Mouse (Mus musculus) heart, adult 18-20 months (tissue): ENCODE measurements around the gene Zfp981. TPM values are rescaled to one million over a fixed set of nuclear protein-coding genes. Genes with fewer than 3 reads are reported as not detected.
"Not testable (repeated sequence)": the region's sequence is repeated elsewhere in the genome, so short reads cannot be mapped to it uniquely, and the experiment has no call there.

Source experiments
- DNase-seq, 2 experiments: peaks; one replicate each; pipeline ENCODE4 v3.0.0; 2021 to 2022; ENCODE audit warnings: mixed read lengths in 1 of 2
- total RNA-seq, 2 experiments: library from RNA; stranded (reverse); gene quantifications; 2 replicates each; pipeline ENCODE4 v1.2.3; 2021

Gene Zfp981
- total RNA-seq, 2 experiments from 2014 or later: 0.67 to 1.3 TPM

- not testable (repeated sequence) for DNase-seq
Measured at GRCm38 (mm10) chr4:146485183-146485939, 16.5 kb upstream of the Zfp981 start.

GRCm38 (mm10) chr4:146486753-146487152 is 15.1 kb upstream of the Zfp981 start:
- not testable (repeated sequence) for DNase-seq

GRCm38 (mm10) chr4:146489196-146489595 is 12.6 kb upstream of the Zfp981 start:
- not testable (repeated sequence) for DNase-seq

GRCm38 (mm10) chr4:146491993-146492392 is 9.8 kb upstream of the Zfp981 start:
- DNase-seq: not testable (repeated sequence)

GRCm38 (mm10) chr4:146492439-146492838 is 9.4 kb upstream of the Zfp981 start:
- no peak for DNase-seq

- no peak for DNase-seq
Measured at GRCm38 (mm10) chr4:146492851-146493250, 9.0 kb upstream of the Zfp981 start.

GRCm38 (mm10) chr4:146493319-146493907 is 8.4 kb upstream of the Zfp981 start:
- not testable (repeated sequence) for DNase-seq

- no peak for DNase-seq
Measured at GRCm38 (mm10) chr4:146494980-146495379, 6.8 kb upstream of the Zfp981 start.

GRCm38 (mm10) chr4:146497695-146498275 is 4.0 kb upstream of the Zfp981 start:
- DNase-seq: not testable (repeated sequence)

GRCm38 (mm10) chr4:146509029-146509428 is 7.2 kb downstream of the Zfp981 start:
- DNase-seq: not testable (repeated sequence)

GRCm38 (mm10) chr4:146511871-146512270 is 10.0 kb downstream of the Zfp981 start:
- DNase-seq: not testable (repeated sequence)

GRCm38 (mm10) chr4:146516474-146516873 is 14.6 kb downstream of the Zfp981 start:
- no peak for DNase-seq

GRCm38 (mm10) chr4:146517150-146517549 is 15.3 kb downstream of the Zfp981 start:
- DNase-seq: not testable (repeated sequence)

GRCm38 (mm10) chr4:146520723-146521122 is 18.9 kb downstream of the Zfp981 start:
- DNase-seq: no peak

- no peak for DNase-seq
Measured at GRCm38 (mm10) chr4:146534574-146534973, 32.7 kb downstream of the Zfp981 start.

- no peak for DNase-seq
Measured at GRCm38 (mm10) chr4:146535883-146536282, 34.1 kb downstream of the Zfp981 start.

GRCm38 (mm10) chr4:146579905-146580873 is 78.4 kb downstream of the Zfp981 start:
- not testable (repeated sequence) for DNase-seq

Other genes starting within 250 kb of the Zfp981 start
- gene Zfp992, start 53.0 kb upstream of the Zfp981 start, total RNA-seq: 1 to 10 TPM; 1.9 to 2.0 TPM
- 10 to 100 TPM; 10.1 to 16.3 TPM for gene Zfp993, start 108.9 kb downstream of the Zfp981 start, total RNA-seq